Mouse (Mus musculus) testis, adult 2 months (tissue): ENCODE results near the gene Urad. TPM values are rescaled to one million over a fixed set of nuclear protein-coding genes. Genes with fewer than 3 reads are reported as not detected.

Experiments
- H3K27ac ChIP-seq: fragments of 200-500 bp; 2 replicates; pipeline ENCODE4 v1.5.1; 2012; ENCODE audit warnings: low read depth, low read length; ENCODE audit not compliant: control insufficient read depth, insufficient read depth
- H3K27me3 ChIP-seq: fragments of 200-500 bp; 2 replicates; pipeline ENCODE4 v1.6.1; 2012; ENCODE audit warnings: mild to moderate bottlenecking, low read length, moderate library complexity; ENCODE audit not compliant: control insufficient read depth, insufficient read depth
- H3K36me3 ChIP-seq: fragments of 200-500 bp; 2 replicates; pipeline ENCODE4 v1.6.1; 2012; ENCODE audit warnings: mild to moderate bottlenecking, low read length; ENCODE audit not compliant: control insufficient read depth, insufficient read depth
- H3K4me1 ChIP-seq: fragments of 200-500 bp; 2 replicates; pipeline ENCODE4 v1.6.1; 2012; ENCODE audit warnings: low read length; ENCODE audit not compliant: control insufficient read depth, insufficient read depth
- H3K4me3 ChIP-seq: fragments of 200-500 bp; 2 replicates; pipeline ENCODE4 v1.5.1; 2012; ENCODE audit warnings: low read depth, mild to moderate bottlenecking, low read length, moderate library complexity, mixed read lengths; ENCODE audit not compliant: control insufficient read depth
- CTCF ChIP-seq: fragments of 200-500 bp; IDR thresholded peaks from 2 replicates; pipeline ENCODE4 v1.5.1; 2012; ENCODE audit warnings: low read depth, mild to moderate bottlenecking, inconsistent platforms, low read length, moderate library complexity; ENCODE audit not compliant: control insufficient read depth, insufficient read depth, insufficient replicate concordance
- POLR2A ChIP-seq: fragments of 200-500 bp; IDR thresholded peaks from 2 replicates; pipeline ENCODE4 v1.6.1; 2012; ENCODE audit warnings: low read depth, mild to moderate bottlenecking, inconsistent platforms, low read length, moderate library complexity; ENCODE audit not compliant: control insufficient read depth
- polyA plus RNA-seq: library from polyadenylated mRNA; depleted of rRNA; stranded (reverse); fragments of >200 nt; gene quantifications from 2 replicates; pipeline ENCODE4 v1.2.3, GENCODE M21; 2012

Gene Urad
- polyA plus RNA-seq, 1 experiment: not detected

DNA sequence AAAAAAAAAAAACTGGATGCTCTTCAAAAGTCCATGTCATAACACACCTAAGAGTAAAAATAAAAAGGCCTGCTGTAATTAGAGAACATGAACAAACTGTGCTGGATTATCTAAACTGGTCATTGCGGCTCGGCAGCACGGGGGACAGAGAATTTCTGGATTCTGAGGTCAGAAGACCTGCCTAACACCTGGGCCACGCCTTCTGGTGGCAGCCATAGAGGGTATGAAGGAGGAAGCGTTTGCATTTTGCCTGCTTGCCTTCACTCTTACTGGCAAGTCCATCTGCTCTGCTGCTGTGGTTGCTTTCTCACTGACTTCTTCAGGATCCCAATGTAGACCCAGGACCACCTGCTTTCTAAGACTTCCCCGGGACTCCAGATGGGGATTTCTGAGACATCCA is 20.7 kb upstream of the Urad start:
- TF ChIP-seq POLR2A: no peak
- TF ChIP-seq CTCF: no peak
- Histone ChIP-seq H3K27me3 (no peaks in the 10 kb centered on the region), H3K27ac (no peak overlapping the region), H3K4me3 (no peak overlapping the region), H3K4me1 (no peaks in the 10 kb centered on the region), H3K36me3 (no peaks in the 10 kb centered on the region)

DNA sequence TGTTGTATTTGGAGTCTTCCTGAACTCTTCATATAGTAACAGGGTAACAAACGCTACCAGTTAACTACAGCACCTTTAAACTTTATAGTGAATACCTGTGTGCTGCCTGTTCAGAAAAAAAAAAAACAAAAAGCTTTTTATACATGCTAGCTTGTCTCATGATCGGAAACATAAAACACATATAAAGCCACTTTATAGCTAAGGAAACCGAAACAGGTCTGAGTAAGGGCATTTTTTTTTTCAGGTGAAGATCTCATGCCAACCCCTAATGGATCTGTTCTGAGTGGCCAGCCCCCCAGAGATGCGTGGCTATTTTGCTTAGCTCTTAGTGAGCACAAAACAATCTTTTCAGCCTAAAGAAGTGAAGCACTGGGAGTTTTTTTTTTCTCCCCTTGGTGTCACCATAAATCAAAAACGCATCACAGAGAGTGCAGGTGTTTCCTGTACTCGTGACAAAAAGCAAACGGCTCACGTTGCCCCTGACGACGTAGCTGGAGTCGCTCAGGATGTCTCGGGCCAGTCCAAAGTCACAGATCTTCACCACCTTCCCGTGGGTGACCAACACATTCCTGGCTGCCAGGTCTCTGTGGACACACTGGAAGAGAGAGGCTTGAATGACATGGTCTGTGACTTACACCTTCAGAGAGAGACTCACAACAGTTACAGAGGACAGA is 18.6 kb upstream of the Urad start:
- Histone ChIP-seq H3K27ac (no peak overlapping the region), H3K4me1 (no peaks in the 10 kb centered on the region), H3K27me3 (no peaks in the 10 kb centered on the region), H3K36me3 (no peaks in the 10 kb centered on the region), H3K4me3 (no peak overlapping the region)
- TF ChIP-seq CTCF (no peak), POLR2A (no peak)

DNA sequence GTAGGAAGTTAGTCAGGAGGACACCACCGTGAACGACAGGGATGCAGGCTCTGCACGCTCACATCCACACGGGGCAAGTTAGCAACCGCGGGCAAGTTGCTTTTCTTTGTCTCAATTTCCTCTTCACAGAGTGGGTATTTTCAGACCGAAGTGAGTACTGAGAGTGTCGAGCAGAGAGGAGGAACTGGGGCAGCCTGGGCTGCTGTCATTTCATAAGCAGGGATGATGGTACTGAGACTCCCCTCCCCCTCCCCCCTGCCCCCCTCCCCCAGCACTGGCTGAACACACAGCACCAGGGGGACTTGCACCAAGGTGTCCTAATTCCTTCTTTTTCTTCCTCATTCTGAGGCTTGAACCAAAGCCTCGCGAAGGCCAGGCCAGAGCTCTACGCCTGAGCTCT is 17.3 kb upstream of the Urad start:
- Histone ChIP-seq H3K27ac (no peak overlapping the region), H3K27me3 (no peaks in the 10 kb centered on the region), H3K4me1 (no peaks in the 10 kb centered on the region), H3K4me3 (no peak overlapping the region), H3K36me3 (no peaks in the 10 kb centered on the region)
- TF ChIP-seq POLR2A (no peak), CTCF (no peak)

DNA sequence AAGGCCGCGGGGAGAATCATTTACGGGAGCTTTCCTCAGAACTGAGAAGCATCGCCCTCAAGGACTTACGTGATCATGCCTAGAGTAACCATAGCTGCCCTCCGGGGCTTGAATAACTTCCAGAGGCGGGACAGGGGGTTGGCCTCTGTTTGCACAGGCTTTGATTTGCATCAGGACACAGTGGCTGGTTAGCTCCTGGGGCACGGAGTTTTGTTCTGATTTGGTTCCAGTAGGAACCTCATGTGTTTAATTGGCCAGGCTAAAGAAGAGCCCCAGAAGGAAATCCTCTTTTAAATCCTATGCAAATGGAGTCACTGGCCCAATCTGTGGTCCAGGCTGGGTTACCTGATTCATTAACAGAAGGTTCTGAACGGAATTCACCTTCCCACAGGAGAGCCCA is 16.7 kb upstream of the Urad start:
- H3K36me3 ChIP-seq: no peaks in the 10 kb centered on the region
- H3K27ac ChIP-seq: no peak overlapping the region
- no peak for TF ChIP-seq POLR2A
- TF ChIP-seq CTCF: no peak
- H3K27me3 ChIP-seq: no peaks in the 10 kb centered on the region
- no peak overlapping the region for H3K4me3 ChIP-seq
- no peaks in the 10 kb centered on the region for H3K4me1 ChIP-seq

DNA sequence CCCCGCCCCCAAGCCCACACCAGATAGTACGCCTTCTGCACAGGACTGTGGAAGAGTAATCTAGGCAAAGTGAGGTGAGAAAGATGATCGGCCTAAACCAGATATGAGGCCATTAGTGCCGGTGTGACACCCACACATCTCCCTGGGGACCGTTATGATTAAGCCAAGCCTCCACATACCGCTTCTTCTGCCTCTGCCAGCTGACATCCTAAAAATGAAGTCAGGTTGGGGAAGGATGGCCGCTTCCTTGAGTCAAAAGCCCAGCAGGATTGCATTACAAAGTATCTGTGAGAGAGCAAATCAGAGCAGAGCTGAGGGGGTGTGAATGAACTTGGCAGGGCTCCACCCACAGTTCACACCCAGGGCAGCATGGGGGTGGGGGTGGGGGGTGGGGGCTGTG is 10.5 kb upstream of the Urad start:
- H3K27me3 ChIP-seq: no peaks in the 10 kb centered on the region
- H3K36me3 ChIP-seq: no peaks in the 10 kb centered on the region
- no peak for TF ChIP-seq CTCF

DNA sequence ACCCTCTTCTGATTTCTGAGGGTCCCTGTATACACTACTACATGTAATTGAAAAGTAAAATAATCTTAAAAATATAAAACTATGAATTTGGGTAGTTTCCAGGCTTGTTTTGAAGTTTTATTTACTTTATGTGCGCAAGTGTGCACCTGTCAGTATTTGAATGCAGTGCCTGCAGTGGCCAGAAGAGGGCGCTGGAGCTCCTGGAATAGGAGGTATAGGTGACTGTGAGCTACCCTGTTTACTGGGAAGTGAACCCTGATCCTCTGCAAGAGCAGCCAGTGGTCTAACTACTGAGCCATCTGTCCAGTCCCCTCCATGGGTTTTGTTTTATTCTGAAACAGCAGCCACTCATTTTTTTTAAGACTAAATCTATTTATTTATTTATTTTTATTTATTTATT is 9.3 kb upstream of the Urad start:
- Histone ChIP-seq H3K27ac (no peak overlapping the region), H3K36me3 (no peaks in the 10 kb centered on the region), H3K4me1 (no peaks in the 10 kb centered on the region), H3K27me3 (no peaks in the 10 kb centered on the region), H3K4me3 (no peak overlapping the region)
- TF ChIP-seq POLR2A (no peak), CTCF (peak; percentile 87; the same call in 1 of the 2 replicates)

More for the DNA sequence above, 10.5 kb upstream of the Urad start:
- Histone ChIP-seq H3K27ac (no peak overlapping the region), H3K4me3 (no peak overlapping the region), H3K4me1 (no peaks in the 10 kb centered on the region)

DNA sequence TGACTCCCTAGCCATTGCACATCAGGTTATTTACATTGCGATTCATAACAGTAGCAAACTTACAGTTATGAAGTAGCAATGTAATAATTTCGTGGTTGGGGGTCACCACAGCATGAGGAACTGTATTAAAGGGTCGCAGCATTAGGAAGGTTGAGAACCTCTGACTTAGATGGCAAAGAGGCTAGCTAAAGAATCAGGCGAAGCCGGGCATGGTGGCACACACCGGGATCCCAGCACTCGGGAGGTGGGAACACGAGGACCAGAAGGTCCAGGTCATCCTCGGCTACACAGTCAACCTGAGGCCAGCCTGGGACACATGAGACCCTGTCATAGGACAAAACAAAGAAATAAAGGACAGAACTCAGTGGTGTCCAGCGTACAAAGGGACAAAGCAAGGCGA is 7.7 kb upstream of the Urad start:
- Histone ChIP-seq H3K4me3 (no peak overlapping the region), H3K27ac (no peak overlapping the region), H3K36me3 (no peaks in the 10 kb centered on the region), H3K4me1 (no peaks in the 10 kb centered on the region), H3K27me3 (no peaks in the 10 kb centered on the region)
- no peak for TF ChIP-seq CTCF
- no peak for TF ChIP-seq POLR2A

DNA sequence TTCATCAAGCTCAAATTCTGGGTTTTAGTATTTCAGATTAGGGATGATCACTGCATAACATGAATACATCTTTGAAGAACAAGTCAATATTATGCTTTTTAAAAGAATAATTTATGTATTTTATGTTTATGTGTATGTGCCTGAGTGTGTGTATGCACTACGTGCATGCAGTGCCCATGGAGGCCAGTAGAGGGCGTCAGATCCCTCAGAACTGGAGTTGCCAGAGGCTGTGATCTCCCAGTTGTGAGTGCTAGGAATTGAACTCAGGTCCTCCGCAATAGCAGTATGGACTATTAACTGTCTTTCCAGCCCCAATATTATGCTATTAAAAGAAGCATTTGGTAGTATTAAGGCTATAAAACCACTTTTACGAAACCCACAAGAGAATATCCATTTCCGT is 5.4 kb upstream of the Urad start:
- H3K27me3 ChIP-seq: no peaks in the 10 kb centered on the region
- no peaks in the 10 kb centered on the region for H3K36me3 ChIP-seq
- no peaks in the 10 kb centered on the region for H3K4me1 ChIP-seq
- H3K27ac ChIP-seq: no peak overlapping the region
- H3K4me3 ChIP-seq: no peak overlapping the region
- TF ChIP-seq POLR2A (no peak), CTCF (peak; percentile 71; the same call in 1 of the 2 replicates)
